Mouse (Mus musculus): ENCODE data around the gene Apol7e.
"Not testable (repeated sequence)": the region's sequence is repeated elsewhere in the genome, so short reads cannot be mapped to it uniquely, and the experiment has no call there.

GRCm38 (mm10) chr15:77659773-77660172, 38.9 kb upstream of the Apol7e start:
- TF ChIP-seq CTCF (conservative IDR thresholded peaks at IDR 0.05; ENCODE audit: insufficient read depth, insufficient read length, low read depth, low read length); POLR2A (IDR thresholded peaks at IDR 0.05; ENCODE audit: low read depth, low read length): not testable (repeated sequence)

Measured in kidney, adult 2 months (tissue).